Mouse (Mus musculus): ENCODE results near the gene Eml3.

GRCm38 (mm10) chr19:8953135-8954039 lies 24.0 kb downstream of the Eml3 start, which contains the start of gene Tut1:
- TF ChIP-seq POLR2A (IDR thresholded peaks at IDR 0.05; ENCODE audit: borderline replicate concordance, insufficient read depth, low read length) (peak; percentile 71; the same call in 1 of the 2 replicates), CTCF (IDR thresholded peaks at IDR 0.05; ENCODE audit: borderline replicate concordance, insufficient read depth, low read depth, low read length) (no peak)

All from cerebellum, adult 2 months (tissue).